Mouse (Mus musculus) E14TG2a.4 (cell line): ENCODE results near the gene Sf3a2.
A peak's percentile ranks its signal among the peaks of the same experiment; 100 is the strongest.

Experiments used
- H3K27me3 ChIP-seq: 2 replicates; pipeline ENCODE4 v1.6.1; 2014; ENCODE audit warnings: low read length, control low read depth; ENCODE audit not compliant: insufficient read depth
- H3K36me3 ChIP-seq: 2 replicates; pipeline ENCODE4 v1.6.1; 2014; ENCODE audit warnings: low read length, control low read depth; ENCODE audit not compliant: insufficient read depth
- H3K4me1 ChIP-seq: replicated peaks from 2 replicates; pipeline ENCODE4 v1.6.1; 2014; ENCODE audit warnings: low read depth, low read length, control low read depth
- H3K4me3 ChIP-seq: replicated peaks from 2 replicates; pipeline ENCODE4 v1.5.1; 2014; ENCODE audit warnings: mild to moderate bottlenecking, low read length
- H3K9me3 ChIP-seq: 2 replicates; pipeline ENCODE4 v1.6.1; 2014; ENCODE audit warnings: low read length, control low read depth
- CTCF ChIP-seq: conservative IDR thresholded peaks from 2 replicates; pipeline ENCODE4 v1.5.1; 2014; ENCODE audit warnings: low read length
- NANOG ChIP-seq: IDR thresholded peaks from 2 replicates; pipeline ENCODE4 v1.6.1; 2014; ENCODE audit warnings: borderline replicate concordance, low read length, mixed read lengths
- POU5F1 ChIP-seq: IDR thresholded peaks from 2 replicates; pipeline ENCODE4 v1.6.1; 2014; ENCODE audit warnings: low read length, borderline replicate concordance

Gene Sf3a2

DNA sequence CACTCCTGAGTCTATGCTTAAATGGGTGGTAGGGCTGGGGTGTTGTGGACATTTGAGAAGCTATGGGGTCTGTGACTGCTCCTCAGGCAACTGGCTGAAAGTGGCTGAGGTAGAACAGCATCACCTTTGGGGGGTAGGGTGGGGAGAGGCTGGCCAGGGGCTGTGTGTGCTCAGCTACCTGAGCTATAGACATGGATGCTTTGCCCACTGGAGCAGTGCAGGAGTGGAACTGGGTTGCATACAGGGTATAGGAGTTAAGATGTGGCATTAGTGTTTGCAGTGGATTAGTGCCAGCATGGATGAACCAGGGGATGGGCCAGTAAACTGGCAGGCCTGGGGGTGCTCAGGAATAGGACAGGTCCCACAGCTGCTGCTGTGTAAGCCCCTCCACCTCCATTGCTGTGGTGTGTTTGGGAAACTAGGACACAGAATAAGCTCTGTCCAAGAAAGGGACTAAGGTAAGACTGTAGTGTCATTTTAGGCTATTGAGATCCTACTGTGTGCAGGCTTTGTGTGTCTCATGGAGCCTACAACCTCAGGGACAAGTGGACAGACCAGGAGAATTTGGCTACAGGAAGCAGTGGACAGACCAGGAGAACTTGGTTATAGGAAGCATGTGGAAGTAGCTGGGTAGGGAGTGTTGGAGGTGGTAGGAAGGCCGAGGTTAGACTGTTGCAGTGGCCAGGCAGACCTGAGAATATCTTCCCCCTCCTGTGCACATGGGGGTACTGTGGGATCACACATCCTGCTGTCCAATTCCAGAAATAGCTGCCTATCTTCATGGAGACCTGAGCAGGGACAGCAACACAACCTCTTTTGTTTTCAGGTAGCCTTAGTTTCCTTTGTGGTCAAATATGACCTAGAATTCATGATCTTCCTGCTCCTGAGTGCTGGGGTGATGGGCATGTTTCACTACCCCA lies 31.6 kb downstream of the Sf3a2 start:
- H3K4me1 ChIP-seq: peaks cover 57% of the 10 kb centered on the region
- H3K36me3 ChIP-seq: peaks cover 36% of the 10 kb centered on the region
- H3K27me3 ChIP-seq: peaks cover 25% of the 10 kb centered on the region
- H3K9me3 ChIP-seq: no peaks in the 10 kb centered on the region
- TF ChIP-seq POU5F1 (no peak), NANOG (no peak), CTCF (no peak)
- H3K4me3 ChIP-seq: no peak overlapping the region

DNA sequence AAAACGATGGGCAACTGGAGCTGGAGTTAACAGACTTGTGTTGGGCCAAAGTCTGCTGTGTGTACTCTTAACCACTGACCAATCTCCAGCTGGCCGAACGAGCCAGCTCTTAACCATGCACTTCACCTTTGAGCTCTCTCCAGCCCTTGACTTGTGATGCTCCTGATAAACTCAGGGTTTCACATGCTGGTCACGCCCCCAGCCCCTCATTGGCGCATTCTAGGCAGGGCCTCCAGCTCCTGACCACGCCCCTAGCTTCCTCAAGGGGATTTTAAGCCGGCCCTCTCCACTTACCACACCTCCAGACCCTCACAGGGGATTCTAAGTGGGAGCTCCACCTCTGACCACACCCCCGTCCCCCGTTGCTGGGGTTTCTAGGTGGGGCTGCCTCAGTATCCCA lies 33.1 kb downstream of the Sf3a2 start:
- Histone ChIP-seq H3K9me3 (no peaks in the 10 kb centered on the region), H3K4me1 (peaks cover 62% of the 10 kb centered on the region), H3K27me3 (peaks cover 40% of the 10 kb centered on the region), H3K4me3 (no peak overlapping the region), H3K36me3 (peaks cover 36% of the 10 kb centered on the region)
- no peak for TF ChIP-seq POU5F1
- no peak for TF ChIP-seq NANOG
- no peak for TF ChIP-seq CTCF

DNA sequence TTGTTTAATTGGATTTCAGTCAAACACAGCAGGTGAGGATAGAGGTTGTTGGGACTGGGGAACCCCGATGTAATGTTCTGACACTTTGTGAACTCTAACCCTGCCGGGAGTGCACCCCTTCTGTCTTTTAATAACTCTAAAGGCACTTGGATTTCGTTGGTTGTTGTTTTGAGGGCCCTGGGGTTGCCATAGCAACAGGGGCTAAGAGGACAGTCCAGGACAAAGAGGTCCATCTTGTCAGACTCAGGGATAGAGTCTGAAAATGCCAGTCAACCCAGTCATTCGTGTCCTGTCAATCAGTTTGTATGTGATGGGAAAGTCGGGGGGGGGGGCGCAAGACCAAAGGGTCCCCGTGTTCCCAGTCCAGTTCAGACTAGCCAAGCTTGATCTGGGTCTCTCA lies 34.8 kb downstream of the Sf3a2 start:
- H3K36me3 ChIP-seq: peaks cover 29% of the 10 kb centered on the region
- no peaks in the 10 kb centered on the region for H3K9me3 ChIP-seq
- TF ChIP-seq NANOG (no peak), CTCF (no peak), POU5F1 (no peak)
- H3K4me3 ChIP-seq: no peak overlapping the region
- H3K4me1 ChIP-seq: peaks cover 73% of the 10 kb centered on the region
- peaks cover 57% of the 10 kb centered on the region for H3K27me3 ChIP-seq

DNA sequence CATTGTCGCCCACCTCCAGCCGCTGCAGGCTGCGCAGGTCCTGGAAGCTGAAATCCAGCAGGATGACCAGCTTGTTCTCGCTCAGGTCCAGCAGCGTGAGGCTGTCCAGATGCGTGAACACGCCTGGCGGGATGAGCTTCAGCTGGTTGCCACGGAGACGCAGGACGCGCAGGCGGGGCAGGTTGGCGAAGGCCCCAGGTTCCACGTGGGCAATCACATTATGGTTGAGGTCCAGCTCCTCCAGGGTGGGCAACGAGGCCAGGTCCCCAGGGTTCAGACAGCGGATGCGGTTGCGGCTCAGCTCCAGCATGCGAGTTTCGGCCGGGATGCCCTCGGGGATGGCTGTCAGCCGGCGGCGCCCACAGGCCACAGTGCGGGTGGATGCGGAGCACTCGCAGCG lies 37.6 kb downstream of the Sf3a2 start:
- TF ChIP-seq POU5F1 (no peak), CTCF (no peak), NANOG (no peak)
- Histone ChIP-seq H3K4me3 (peak overlapping the region; percentile 67), H3K4me1 (peaks cover 71% of the 10 kb centered on the region), H3K27me3 (peaks cover 76% of the 10 kb centered on the region), H3K36me3 (peaks cover 3% of the 10 kb centered on the region), H3K9me3 (no peaks in the 10 kb centered on the region)

DNA sequence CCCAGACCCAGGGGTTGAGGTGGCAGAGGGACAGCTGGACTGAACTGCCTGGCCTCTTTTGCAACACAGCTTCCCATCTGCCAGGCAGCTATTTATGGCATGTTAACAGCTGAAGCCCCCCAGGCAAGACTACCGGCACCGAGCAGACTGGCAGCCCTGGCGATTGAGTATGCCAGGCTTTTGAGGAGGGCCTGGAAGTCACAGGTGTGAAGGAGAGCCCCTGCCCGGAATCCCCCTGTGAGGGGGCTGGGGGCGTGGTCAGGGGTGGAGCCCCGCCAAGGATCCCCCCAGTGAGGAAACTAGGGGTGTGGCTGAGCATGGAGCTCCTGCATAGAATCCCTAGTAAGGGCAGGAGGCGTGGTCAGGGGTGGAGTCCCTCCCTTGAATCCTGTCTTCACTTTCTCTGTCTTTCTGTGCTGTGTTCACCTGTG lies 39.0 kb downstream of the Sf3a2 start:
- Histone ChIP-seq H3K9me3 (no peaks in the 10 kb centered on the region), H3K4me3 (no peak overlapping the region), H3K36me3 (no peaks in the 10 kb centered on the region), H3K27me3 (peaks cover 90% of the 10 kb centered on the region), H3K4me1 (peaks cover 68% of the 10 kb centered on the region)
- TF ChIP-seq POU5F1 (no peak), NANOG (no peak), CTCF (no peak)

DNA sequence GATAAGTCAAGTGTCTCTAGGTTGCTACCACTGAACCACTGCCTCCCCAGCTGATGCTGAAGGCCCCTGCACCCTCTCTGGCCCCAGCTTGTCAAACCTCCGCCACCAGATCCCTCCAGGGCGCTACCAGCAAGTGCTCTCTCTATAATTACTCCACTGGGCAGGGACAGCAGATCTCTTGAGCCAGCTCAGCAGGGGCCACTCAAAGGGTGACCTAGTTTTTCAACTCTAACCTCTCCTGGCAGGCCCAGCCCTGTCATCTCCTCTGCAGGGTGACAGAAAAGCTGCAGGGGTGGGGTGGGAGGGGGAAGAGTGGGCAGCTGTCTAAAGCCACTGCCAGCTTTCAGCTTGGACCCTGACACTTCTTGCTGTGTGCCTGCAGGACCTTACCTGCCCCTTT lies 39.8 kb downstream of the Sf3a2 start:
- Histone ChIP-seq H3K4me3 (no peak overlapping the region), H3K4me1 (peaks cover 77% of the 10 kb centered on the region), H3K9me3 (no peaks in the 10 kb centered on the region), H3K36me3 (no peaks in the 10 kb centered on the region), H3K27me3 (peaks cover 91% of the 10 kb centered on the region)
- no peak for TF ChIP-seq NANOG

DNA sequence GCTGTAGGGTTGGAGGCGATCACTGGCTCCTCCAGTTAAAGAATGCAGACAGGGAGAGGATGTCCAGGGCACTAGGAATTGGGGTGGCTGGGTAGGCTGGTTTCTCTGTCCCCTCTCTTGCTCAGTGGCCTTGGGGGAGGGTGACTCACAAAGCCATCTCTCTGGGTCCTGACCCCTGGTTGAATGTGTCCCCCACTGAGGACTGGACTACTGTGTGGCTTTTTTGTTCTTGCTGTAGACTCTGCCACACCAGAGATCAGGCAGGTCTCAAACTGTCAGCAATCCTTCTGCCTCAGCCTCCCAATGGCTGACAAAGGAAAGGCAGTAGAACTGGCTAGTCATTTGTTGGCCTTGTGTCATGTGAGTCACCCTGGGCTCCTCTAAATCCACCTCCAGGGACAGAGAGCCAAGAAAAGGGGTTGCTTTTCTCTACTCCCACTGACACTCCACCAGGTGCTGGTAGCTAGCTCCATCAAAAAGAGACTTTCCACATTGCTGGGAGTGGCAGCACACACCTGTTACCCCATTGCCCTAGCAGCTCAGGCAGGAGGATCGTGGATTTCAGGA lies 40.4 kb downstream of the Sf3a2 start:
- Histone ChIP-seq H3K27me3 (peaks cover 91% of the 10 kb centered on the region), H3K36me3 (no peaks in the 10 kb centered on the region), H3K4me3 (no peak overlapping the region), H3K4me1 (peaks cover 83% of the 10 kb centered on the region), H3K9me3 (no peaks in the 10 kb centered on the region)
- TF ChIP-seq NANOG (no peak), CTCF (no peak), POU5F1 (no peak)

DNA sequence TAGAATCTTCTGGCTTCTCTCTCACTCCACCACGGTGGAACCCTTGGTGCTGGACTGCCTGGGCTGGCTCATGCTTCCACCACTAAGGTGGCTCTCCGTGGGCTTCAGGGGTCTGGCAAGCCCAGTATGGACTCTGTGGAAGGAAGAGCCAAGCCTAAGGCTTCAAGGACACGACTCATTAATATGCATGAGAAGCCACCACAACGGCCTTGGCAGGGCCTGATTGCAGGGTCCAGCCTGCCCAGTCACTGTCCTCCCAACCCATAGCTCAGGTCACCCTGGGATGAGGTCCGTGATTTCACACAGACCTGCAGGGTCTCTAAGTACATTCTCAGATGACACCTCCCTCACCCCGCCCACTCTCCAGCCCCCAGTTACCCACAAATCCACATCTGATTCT lies 41.9 kb downstream of the Sf3a2 start:
- Histone ChIP-seq H3K27me3 (peaks cover 90% of the 10 kb centered on the region), H3K9me3 (no peaks in the 10 kb centered on the region), H3K4me1 (peaks cover 88% of the 10 kb centered on the region), H3K4me3 (no peak overlapping the region), H3K36me3 (no peaks in the 10 kb centered on the region)
- TF ChIP-seq CTCF: no peak
